Mouse (Mus musculus) kidney, adult 11 months (tissue): ENCODE measurements around the gene Nfil3.

Experiments used
- DNase-seq: peaks from one replicate; pipeline ENCODE4 v3.0.0; 2022

The Nfil3 gene

GRCm38 (mm10) chr13:52981441-52982281 lies 788 bp upstream of the Nfil3 start:
- DNase-seq: peak; percentile 41

- peak; percentile 71 for DNase-seq
These were observed 492 bp downstream of the Nfil3 start for GRCm38 (mm10) chr13:52980211-52980950.

GRCm38 (mm10) chr13:52979331-52980051 lies 1.4 kb downstream of the Nfil3 start:
- no peak for DNase-seq

- peak; percentile 19 for DNase-seq
These were observed 2.4 kb downstream of the Nfil3 start for GRCm38 (mm10) chr13:52978321-52978981.

GRCm38 (mm10) chr13:52977757-52978156 lies 3.1 kb downstream of the Nfil3 start:
- DNase-seq: no peak

GRCm38 (mm10) chr13:52977221-52977609 lies 3.7 kb downstream of the Nfil3 start:
- no peak for DNase-seq

GRCm38 (mm10) chr13:52976510-52977220 lies 4.2 kb downstream of the Nfil3 start:
- no peak for DNase-seq

GRCm38 (mm10) chr13:52976130-52976509 lies 4.8 kb downstream of the Nfil3 start:
- DNase-seq: peak; percentile 26

GRCm38 (mm10) chr13:52974676-52975075 lies 6.2 kb downstream of the Nfil3 start:
- peak; percentile 89 for DNase-seq

- no peak for DNase-seq
These were observed 7.4 kb downstream of the Nfil3 start for GRCm38 (mm10) chr13:52973427-52973826.

GRCm38 (mm10) chr13:52972626-52973025 lies 8.2 kb downstream of the Nfil3 start:
- no peak for DNase-seq

GRCm38 (mm10) chr13:52970876-52971275 lies 10.0 kb downstream of the Nfil3 start:
- DNase-seq: no peak

- DNase-seq: no peak
These were observed 18.0 kb downstream of the Nfil3 start for GRCm38 (mm10) chr13:52962922-52963321.

GRCm38 (mm10) chr13:52962361-52962760 lies 18.5 kb downstream of the Nfil3 start:
- DNase-seq: no peak

- DNase-seq: no peak
These were observed 26.9 kb downstream of the Nfil3 start for GRCm38 (mm10) chr13:52953779-52954553.

GRCm38 (mm10) chr13:52949211-52949610 lies 31.7 kb downstream of the Nfil3 start:
- no peak for DNase-seq

- DNase-seq: no peak
These were observed 33.3 kb downstream of the Nfil3 start for GRCm38 (mm10) chr13:52947545-52947944.

- no peak for DNase-seq
These were observed 35.1 kb downstream of the Nfil3 start for GRCm38 (mm10) chr13:52945769-52946168.

- no peak for DNase-seq
These were observed 36.8 kb downstream of the Nfil3 start for GRCm38 (mm10) chr13:52944116-52944515.

GRCm38 (mm10) chr13:52942876-52943388 lies 37.9 kb downstream of the Nfil3 start:
- no peak for DNase-seq

GRCm38 (mm10) chr13:52940956-52941355 lies 39.9 kb downstream of the Nfil3 start:
- DNase-seq: no peak
